Mouse (Mus musculus) erythroblast, embryonic 14.5 days (primary cell): Measurements from ENCODE around the gene Sync.

Experiments
- GATA1 ChIP-seq: IDR thresholded peaks from 2 replicates; pipeline ENCODE4 v1.6.1; 2012; ENCODE audit warnings: low read length, inconsistent platforms, mixed read lengths
- TAL1 ChIP-seq: IDR thresholded peaks from 3 replicates; pipeline ENCODE4 v1.6.1; 2012; ENCODE audit warnings: low read length, inconsistent platforms, mixed read lengths

- no peak for TF ChIP-seq GATA1
- TF ChIP-seq TAL1, result no peak
Measured at GRCm38 (mm10) chr4:129288067-129288466, 650 bp downstream of the Sync start.
